Mouse (Mus musculus) heart, adult 2 months (tissue): ENCODE data around the gene Vamp4. TPM values are rescaled to one million over a fixed set of nuclear protein-coding genes. Genes with fewer than 3 reads are reported as not detected.
"Not testable (repeated sequence)": the region's sequence is repeated elsewhere in the genome, so short reads cannot be mapped to it uniquely, and the experiment has no call there.

Experiments
- DNase-seq, 2 experiments: peaks; one replicate each; pipeline ENCODE4 v3.0.0; 2021
- H3K27ac ChIP-seq: fragments of 200-600 bp; 2 replicates; pipeline ENCODE4 v1.8.1; 2022
- H3K27me3 ChIP-seq: fragments of 200-500 bp; 2 replicates; pipeline ENCODE4 v1.6.1; 2012; ENCODE audit warnings: mild to moderate bottlenecking, low read length, inconsistent platforms, mixed read lengths; ENCODE audit not compliant: control insufficient read depth, insufficient read depth
- H3K36me3 ChIP-seq: fragments of 200-500 bp; 2 replicates; pipeline ENCODE4 v1.6.1; 2012; ENCODE audit warnings: low read length, inconsistent platforms; ENCODE audit not compliant: control insufficient read depth, insufficient read depth
- H3K4me1 ChIP-seq: fragments of 200-500 bp; 2 replicates; pipeline ENCODE4 v1.6.1; 2011; ENCODE audit warnings: low read length; ENCODE audit not compliant: control insufficient read depth, insufficient read depth
- H3K4me3 ChIP-seq: fragments of 200-600 bp; 2 replicates; pipeline ENCODE4 v1.8.1; 2022
- H3K79me2 ChIP-seq: fragments of 200-500 bp; replicated peaks from 2 replicates; pipeline ENCODE4 v1.6.1; 2012; ENCODE audit warnings: mild to moderate bottlenecking, inconsistent platforms, low read length, moderate library complexity, mixed read lengths; ENCODE audit not compliant: control insufficient read depth, insufficient read depth
- H3K9ac ChIP-seq: fragments of 200-500 bp; 2 replicates; pipeline ENCODE4 v1.6.1; 2012; ENCODE audit warnings: low read depth, mild to moderate bottlenecking, control low read depth, inconsistent platforms, low read length, mixed read lengths
- CTCF ChIP-seq: fragments of 200-600 bp; IDR thresholded peaks from 2 replicates; pipeline ENCODE4 v1.8.1; 2022; ENCODE audit warnings: antibody characterized with exemption, mild to moderate bottlenecking, moderate library complexity
- EP300 ChIP-seq: fragments of 200-500 bp; IDR thresholded peaks from 2 replicates; pipeline ENCODE4 v1.6.1; 2011; ENCODE audit warnings: low read depth, low read length, control low read depth; ENCODE audit not compliant: insufficient read depth
- POLR2A ChIP-seq: fragments of 200-500 bp; IDR thresholded peaks from 2 replicates; pipeline ENCODE4 v1.6.1; 2011; ENCODE audit warnings: mild to moderate bottlenecking, low read depth, low read length, control low read depth; ENCODE audit not compliant: insufficient read depth
- WGBS: fragments of 180-500 bp; shearing (Covaris S2); methylation state at CpG from one replicate; pipeline ENCODE4 v1.1.7; 2018; 5-methylcytosine and 5-hydroxymethylcytosine counted together
- intact Hi-C: fragments of 180-260 bp; cut with DNase I; formaldehyde crosslinking; loops from one replicate; pipeline ENCODE4 v1.15.1; 2025
- polyA plus RNA-seq: library from polyadenylated mRNA; depleted of rRNA; stranded (reverse); fragments of >200 nt; gene quantifications from 2 replicates; pipeline ENCODE4 v1.2.3, GENCODE M21; 2012
- total RNA-seq, 2 experiments: library from RNA; stranded (reverse); gene quantifications; 2 replicates each; pipeline ENCODE4 v1.2.3; 2021

The Vamp4 gene
- total and polyA plus RNA-seq, 3 experiments: 6.8 to 23.1 (median 22.5) TPM

- 76% methylated on average over 4 of the region's 4 CpGs for WGBS
- intact Hi-C loops: no loop called here
Measured at GRCm38 (mm10) chr1:162611191-162611590, 40.9 kb downstream of the Vamp4 start.

GRCm38 (mm10) chr1:162615511-162615910, 45.2 kb downstream of the Vamp4 start:
- WGBS: 82% methylated on average over 1 of the region's 1 CpGs
- Histone ChIP-seq H3K27me3 (no peaks in the 10 kb centered on the region), H3K79me2 (no peaks in the 10 kb centered on the region), H3K27ac (no peak overlapping the region), H3K4me3 (no peak overlapping the region), H3K4me1 (no peaks in the 10 kb centered on the region), H3K9ac (no peak overlapping the region), H3K36me3 (no peaks in the 10 kb centered on the region)
- DNase-seq: no peak
- intact Hi-C loops: no loop called here
- TF ChIP-seq CTCF (no peak), POLR2A (no peak), EP300 (no peak)

More at GRCm38 (mm10) chr1:162611191-162611590, 40.9 kb downstream of the Vamp4 start:
- Histone ChIP-seq H3K79me2 (no peaks in the 10 kb centered on the region), H3K9ac (no peak overlapping the region), H3K27ac (no peak overlapping the region), H3K27me3 (no peaks in the 10 kb centered on the region), H3K36me3 (no peaks in the 10 kb centered on the region), H3K4me1 (no peaks in the 10 kb centered on the region), H3K4me3 (no peak overlapping the region)
- DNase-seq: no peak
- TF ChIP-seq CTCF: no peak
- no peak for TF ChIP-seq EP300
- TF ChIP-seq POLR2A: no peak

GRCm38 (mm10) chr1:162620487-162620886, 50.2 kb downstream of the Vamp4 start:
- intact Hi-C loops: no loop called here
- no peaks in the 10 kb centered on the region for H3K27me3 ChIP-seq
- TF ChIP-seq CTCF (peak; percentile 61), POLR2A (no peak), EP300 (no peak)
- no peak overlapping the region for H3K27ac ChIP-seq
- no peaks in the 10 kb centered on the region; the same call in 1 of the 2 replicates for H3K4me1 ChIP-seq
- no peak overlapping the region for H3K4me3 ChIP-seq
- no peak overlapping the region for H3K9ac ChIP-seq
- no peaks in the 10 kb centered on the region for H3K79me2 ChIP-seq
- no peak for DNase-seq
- no peaks in the 10 kb centered on the region for H3K36me3 ChIP-seq
- 67% methylated on average over 4 of the region's 4 CpGs for WGBS

GRCm38 (mm10) chr1:162623895-162624294, 53.6 kb downstream of the Vamp4 start:
- no peak for TF ChIP-seq POLR2A
- TF ChIP-seq CTCF: no peak
- TF ChIP-seq EP300: no peak
- Histone ChIP-seq H3K27me3 (no peaks in the 10 kb centered on the region), H3K4me1 (no peaks in the 10 kb centered on the region; the same call in 1 of the 2 replicates), H3K36me3 (no peaks in the 10 kb centered on the region), H3K27ac (no peak overlapping the region), H3K79me2 (no peaks in the 10 kb centered on the region), H3K4me3 (no peak overlapping the region), H3K9ac (no peak overlapping the region)
- no peak for DNase-seq
- 29% methylated on average over 4 of the region's 4 CpGs for WGBS
- intact Hi-C loops: no loop called here

- Histone ChIP-seq H3K4me1 (no peaks in the 10 kb centered on the region; the same call in 1 of the 2 replicates), H3K36me3 (no peaks in the 10 kb centered on the region), H3K79me2 (no peaks in the 10 kb centered on the region), H3K27me3 (no peaks in the 10 kb centered on the region), H3K4me3 (no peak overlapping the region), H3K27ac (no peak overlapping the region), H3K9ac (no peak overlapping the region)
- intact Hi-C loops: no loop called here
- TF ChIP-seq POLR2A (no peak), EP300 (no peak), CTCF (no peak)
- WGBS: 16% methylated on average over 7 of the region's 7 CpGs
- peak in 1 of 2 experiments; percentile 27 for DNase-seq
Measured at GRCm38 (mm10) chr1:162625229-162625628, 54.9 kb downstream of the Vamp4 start.

- H3K4me3 ChIP-seq, H3K27me3 ChIP-seq, H3K9ac ChIP-seq, H3K36me3 ChIP-seq, intact Hi-C loops, H3K79me2 ChIP-seq, H3K4me1 ChIP-seq, DNase-seq, H3K27ac ChIP-seq: not testable (repeated sequence)
- 63% methylated on average over 4 of the region's 4 CpGs for WGBS
Measured at GRCm38 (mm10) chr1:162627821-162628220, 57.5 kb downstream of the Vamp4 start.

- 95% methylated on average over 15 of the region's 15 CpGs for WGBS
- H3K79me2 ChIP-seq, H3K27ac ChIP-seq, H3K4me3 ChIP-seq, H3K27me3 ChIP-seq, H3K36me3 ChIP-seq, H3K9ac ChIP-seq, DNase-seq, H3K4me1 ChIP-seq, intact Hi-C loops: not testable (repeated sequence)
Measured at GRCm38 (mm10) chr1:162628326-162628725, 58.0 kb downstream of the Vamp4 start.
